Mouse (Mus musculus) E14TG2a.4 (cell line): ENCODE measurements around the gene Fndc8.

Experiments used
- CTCF ChIP-seq: conservative IDR thresholded peaks from 2 replicates; pipeline ENCODE4 v1.5.1; 2014; ENCODE audit warnings: low read length
- NANOG ChIP-seq: IDR thresholded peaks from 2 replicates; pipeline ENCODE4 v1.6.1; 2014; ENCODE audit warnings: borderline replicate concordance, low read length, mixed read lengths
- POU5F1 ChIP-seq: IDR thresholded peaks from 2 replicates; pipeline ENCODE4 v1.6.1; 2014; ENCODE audit warnings: low read length, borderline replicate concordance

GRCm38 (mm10) chr11:82933186-82933585 lies 41.3 kb downstream of the Fndc8 start:
- TF ChIP-seq CTCF (no peak), NANOG (no peak), POU5F1 (no peak)
